Mouse (Mus musculus): ENCODE data around the gene Lpxn. TPM values are rescaled to one million over a fixed set of nuclear protein-coding genes. Genes with fewer than 3 reads are reported as not detected.

Gene Lpxn
- 221 TPM for polyA plus RNA-seq (2017; shearing (Covaris generic))

GRCm38 (mm10) chr19:12795511-12796327 lies at the start of gene Lpxn, which contains the start of gene Zfp91:
Lpxn (plus strand) TSS chr19:12796193.
Zfp91 (minus strand) TSS chr19:12796126.

GRCm38 (mm10) chr19:12765308-12765707 lies 30.7 kb upstream of the Lpxn start, which contains the start of gene Cntf:
Cntf (minus strand) TSS chr19:12765632.

DNA sequence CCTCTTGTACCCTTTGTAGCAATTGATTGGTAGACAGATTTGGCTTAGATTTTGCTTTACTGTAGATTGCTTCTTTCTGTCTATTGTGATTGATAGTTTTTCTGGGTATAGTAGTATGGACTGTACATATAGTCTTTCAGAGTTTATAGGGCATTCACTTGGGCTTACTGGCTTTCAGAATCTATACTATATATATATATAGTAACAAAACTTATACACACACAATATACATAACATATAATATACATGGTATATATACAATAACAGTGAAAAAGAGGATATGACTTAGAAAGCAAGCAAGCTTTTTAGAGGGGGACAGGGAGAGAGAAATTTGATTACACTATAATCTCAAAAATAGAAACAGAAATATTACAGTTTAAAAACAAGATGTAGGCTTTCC lies 50.4 kb downstream of the Lpxn start, which contains the start of gene Gm5244:
Gm5244 (plus strand) TSS at position 301 of the 400 bp plus-strand sequence.

DNA sequence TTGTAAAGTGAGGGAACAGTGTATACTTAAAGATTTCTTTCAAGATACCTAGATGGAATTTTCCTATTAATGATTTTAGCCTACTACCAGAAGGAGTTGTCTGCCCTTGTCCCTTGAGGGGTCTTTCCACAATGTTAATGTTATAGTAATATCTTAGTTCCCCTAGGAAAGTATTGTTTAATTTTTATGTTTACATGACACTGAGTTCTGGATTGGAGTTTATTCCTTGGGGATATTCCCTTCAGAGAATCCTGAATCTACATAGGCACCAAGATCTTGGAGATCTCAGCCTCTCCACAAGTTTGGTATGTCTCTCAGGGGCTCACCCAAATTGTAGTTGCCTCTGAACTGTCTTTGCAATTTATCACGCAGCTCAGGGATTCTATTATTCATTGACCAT lies 61.0 kb downstream of the Lpxn start, which contains the start of gene Olfr1444:
Olfr1444 (plus strand) TSS at position 301 of the 400 bp plus-strand sequence.

Other genes starting within 250 kb of the Lpxn start
- not detected for gene Gm4952, start 196.2 kb upstream of the Lpxn start, polyA plus RNA-seq (2017; shearing (Covaris generic))
- not detected for gene Glyat, start 162.9 kb upstream of the Lpxn start, polyA plus RNA-seq (2017; shearing (Covaris generic))
- not detected for gene Olfr1442, start 125.8 kb upstream of the Lpxn start, polyA plus RNA-seq (2017; shearing (Covaris generic))
- not detected for gene Olfr1443, start 118.1 kb upstream of the Lpxn start, polyA plus RNA-seq (2017; shearing (Covaris generic))
- not detected for gene Keg1, start 100.4 kb upstream of the Lpxn start, polyA plus RNA-seq (2017; shearing (Covaris generic))
- gene Cntf, start 30.6 kb upstream of the Lpxn start, polyA plus RNA-seq (2017; shearing (Covaris generic)) = 1.3 TPM
- gene Zfp91, start 67 bp upstream of the Lpxn start, polyA plus RNA-seq (2017; shearing (Covaris generic)) = 11.1 TPM
- not detected for gene Gm5244, start 50.5 kb downstream of the Lpxn start, polyA plus RNA-seq (2017; shearing (Covaris generic))
- 0.73 TPM for gene Olfr1444, start 61.1 kb downstream of the Lpxn start, polyA plus RNA-seq (2017; shearing (Covaris generic))
- not detected for gene Olfr1445, start 87.7 kb downstream of the Lpxn start, polyA plus RNA-seq (2017; shearing (Covaris generic))
- gene Olfr1446, start 97.3 kb downstream of the Lpxn start, polyA plus RNA-seq (2017; shearing (Covaris generic)) = not detected
- not detected for gene Olfr1447, start 107.5 kb downstream of the Lpxn start, polyA plus RNA-seq (2017; shearing (Covaris generic))
- 0.19 TPM for gene Olfr1448, start 128.2 kb downstream of the Lpxn start, polyA plus RNA-seq (2017; shearing (Covaris generic))
- gene Olfr1449, start 134.6 kb downstream of the Lpxn start, polyA plus RNA-seq (2017; shearing (Covaris generic)) = not detected
- not detected for gene Olfr1450, start 154.1 kb downstream of the Lpxn start, polyA plus RNA-seq (2017; shearing (Covaris generic))
- gene Olfr1451, start 198.8 kb downstream of the Lpxn start, polyA plus RNA-seq (2017; shearing (Covaris generic)) = not detected
- not detected for gene Olfr1453, start 232.1 kb downstream of the Lpxn start, polyA plus RNA-seq (2017; shearing (Covaris generic))